Mouse (Mus musculus): ENCODE measurements around the gene Prrt4.

Prrt4 gene

GRCm38 (mm10) chr6:29147407-29148010 lies 31.9 kb downstream of the Prrt4 start:
- no peak for DNase-seq (ENCODE audit: low spot score)

- no peak for DNase-seq (ENCODE audit: low spot score)
Observed at GRCm38 (mm10) chr6:29146641-29147040, 32.7 kb downstream of the Prrt4 start.

- DNase-seq (ENCODE audit: low spot score) = no peak
Observed at GRCm38 (mm10) chr6:29145456-29146307, 33.7 kb downstream of the Prrt4 start.

DNA sequence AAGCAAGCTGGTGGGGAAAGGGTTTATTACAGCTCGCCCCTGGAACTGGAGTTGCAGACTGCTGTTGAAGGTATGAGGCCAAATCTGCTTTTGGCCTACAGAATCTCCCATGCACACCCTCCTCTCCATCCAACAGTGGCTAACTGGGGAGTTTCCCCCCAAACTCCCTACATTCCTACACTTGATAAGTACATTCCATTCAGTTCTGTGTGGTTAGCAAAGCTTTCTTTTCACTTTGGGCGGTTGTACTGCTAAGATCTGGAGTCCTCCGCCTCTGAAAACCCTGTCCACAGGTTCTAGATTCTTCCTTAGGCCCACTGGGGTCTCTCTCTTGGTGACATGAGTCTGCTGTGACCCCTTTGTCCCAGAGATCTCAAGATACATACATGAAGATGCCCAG lies 34.4 kb downstream of the Prrt4 start:
- DNase-seq (ENCODE audit: low spot score) = no peak

DNA sequence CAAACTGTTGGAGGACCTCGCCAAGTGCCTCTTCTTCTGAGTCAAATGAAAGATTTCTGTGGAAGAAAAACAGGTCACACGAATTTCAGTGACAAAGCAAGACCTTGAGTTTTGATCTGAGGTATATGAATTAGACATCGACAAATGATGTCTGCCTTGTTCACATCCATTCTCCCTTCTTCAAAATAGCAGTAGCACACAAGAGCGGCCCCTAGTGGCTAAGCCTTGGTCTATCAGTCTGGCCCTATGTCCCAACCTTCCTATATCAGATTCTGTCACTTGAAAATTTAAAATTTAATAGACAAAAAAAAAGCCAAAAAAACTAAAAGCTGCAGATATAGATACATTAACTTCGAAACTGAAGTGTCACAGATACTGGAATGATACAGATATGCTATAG lies 35.8 kb downstream of the Prrt4 start:
- peak; percentile 84 for DNase-seq (ENCODE audit: low spot score)

GRCm38 (mm10) chr6:29137441-29137840 lies 41.9 kb downstream of the Prrt4 start:
- no peak for DNase-seq (ENCODE audit: low spot score)

- DNase-seq (ENCODE audit: low spot score) = no peak
Observed at GRCm38 (mm10) chr6:29133100-29133499, 46.3 kb downstream of the Prrt4 start.

DNA sequence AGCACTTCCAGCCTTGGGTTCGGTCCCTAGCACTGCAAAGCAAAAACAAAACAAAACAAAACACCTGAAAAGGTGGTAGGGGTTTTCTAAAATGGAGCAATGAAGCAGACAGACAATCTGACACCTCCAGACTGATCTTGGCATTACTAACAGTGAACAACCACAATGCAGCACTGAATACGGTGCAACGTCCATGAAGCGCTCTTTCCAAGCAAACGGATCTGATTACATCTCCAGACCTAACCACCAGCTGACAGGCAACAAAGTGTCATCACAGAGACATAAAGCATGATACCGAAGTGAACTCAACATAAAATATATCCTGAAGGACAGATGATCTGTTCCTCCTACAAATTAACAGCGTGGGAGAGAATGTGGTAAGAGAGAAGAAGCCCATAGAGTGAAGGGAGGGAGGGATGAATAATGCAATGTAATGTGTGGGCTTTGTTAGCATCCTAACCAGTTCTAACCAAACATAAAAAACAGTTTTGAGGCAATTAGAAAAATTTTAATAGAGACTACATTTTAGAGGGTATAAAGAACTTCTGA lies 52.4 kb downstream of the Prrt4 start:
- DNase-seq (ENCODE audit: low spot score) = no peak

GRCm38 (mm10) chr6:29119990-29120389 lies 59.4 kb downstream of the Prrt4 start:
- DNase-seq (ENCODE audit: low spot score) = no peak

Measured in retina, embryonic 14.5 days (tissue).